Mouse (Mus musculus): ENCODE measurements around the gene Rab3il1. TPM values are rescaled to one million over a fixed set of nuclear protein-coding genes. Genes with fewer than 3 reads are reported as not detected.
A peak's percentile ranks its signal among the peaks of the same experiment; 100 is the strongest.
"Not testable (repeated sequence)": the region's sequence is repeated elsewhere in the genome, so short reads cannot be mapped to it uniquely, and the experiment has no call there.

Gene Rab3il1
- total and polyA plus RNA-seq, 3 experiments, result 1.0 to 1.4 TPM; not detected in 1

GRCm38 (mm10) chr19:9968081-9968787, 33.2 kb upstream of the Rab3il1 start (continued):
- no peak for TF ChIP-seq MXI1 (IDR thresholded peaks at IDR 0.05; ENCODE audit: low read depth, low read length)
- TF ChIP-seq MYB (IDR thresholded peaks at IDR 0.05; ENCODE audit: low read depth, low read length), result no peak
- TF ChIP-seq E2F4 (IDR thresholded peaks at IDR 0.05; ENCODE audit: borderline replicate concordance, low read depth, low read length), result no peak
- TF ChIP-seq MAZ (IDR thresholded peaks at IDR 0.05; ENCODE audit: low read depth, low read length), result no peak
- peak; percentile 82; the same call in 1 of the 2 replicates for TF ChIP-seq MAFK (IDR thresholded peaks at IDR 0.05; ENCODE audit: borderline replicate concordance, low read depth, low read length)
- TF ChIP-seq MAX (IDR thresholded peaks at IDR 0.05; ENCODE audit: low read length), result no peak
- TF ChIP-seq GATA1 (IDR thresholded peaks at IDR 0.05; ENCODE audit: low read depth, low read length), result no peak
- no peak for TF ChIP-seq CHD1 (IDR thresholded peaks at IDR 0.05; ENCODE audit: low read depth, low read length)
- TF ChIP-seq TBP (IDR thresholded peaks at IDR 0.05; ENCODE audit: low read depth, low read length), result peak; percentile 57; the same call in 1 of the 2 replicates
- TF ChIP-seq ZKSCAN1 (IDR thresholded peaks at IDR 0.05; ENCODE audit: low read depth, low read length), result no peak
- TF ChIP-seq BHLHE40 (IDR thresholded peaks at IDR 0.05; ENCODE audit: borderline replicate concordance, low read depth, low read length), result no peak

DNA sequence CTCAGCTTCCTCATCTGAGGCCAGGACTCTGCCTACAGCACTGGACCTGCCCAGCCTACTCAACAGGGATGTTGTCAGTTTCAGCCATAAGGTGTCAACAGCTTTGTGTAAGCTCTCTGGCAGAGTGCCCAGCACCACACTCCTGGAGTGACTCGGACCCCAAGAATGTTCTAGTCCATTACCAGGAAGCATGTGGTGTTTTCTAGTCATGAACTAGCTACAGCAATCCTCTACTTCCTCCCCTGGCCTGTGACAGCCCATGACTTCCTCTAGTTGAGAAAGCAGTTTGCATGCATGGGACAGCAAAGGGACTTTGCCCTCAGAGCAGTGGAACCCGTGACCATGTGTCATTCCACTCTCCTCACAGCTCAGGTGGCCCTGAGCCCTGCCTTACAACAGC, 26.6 kb upstream of the Rab3il1 start:
- H3K4me3 ChIP-seq (ENCODE audit: control insufficient read depth in 1 of 2, insufficient read depth in 1 of 2, low read depth in 2 of 2, low read length in 2 of 2); H3K9me3 ChIP-seq (replicated peaks; ENCODE audit: insufficient read depth, low read length); H3K9ac ChIP-seq (ENCODE audit: control insufficient read depth, low read depth, low read length, poor library complexity, severe bottlenecking); H3K79me2 ChIP-seq (ENCODE audit: control insufficient read depth, insufficient read depth, low read length, poor library complexity); DNase-seq (ENCODE audit: low read depth, low spot score); H3K27me3 ChIP-seq (ENCODE audit: control insufficient read depth in 1 of 2, insufficient read depth in 2 of 2, low read length in 2 of 2): not testable (repeated sequence)
- H3K4me1 ChIP-seq (ENCODE audit: control insufficient read depth in 1 of 2, insufficient read depth in 2 of 2, low read length in 2 of 2), result peaks cover 26 to 28% of the 10 kb centered on the region in 2 experiments
- TF ChIP-seq EP300 (IDR thresholded peaks at IDR 0.05; ENCODE audit: low read depth in 1 of 2, low read length in 2 of 2), result 0 out of 4 replicates have a peak, but pooled peaks of 1 of the 2 experiments have one; percentile 7
- peak; percentile 42; the same call in 1 of the 2 replicates for TF ChIP-seq MAX (IDR thresholded peaks at IDR 0.05; ENCODE audit: low read length)
- peaks cover 0 to 28% of the 10 kb centered on the region in 2 experiments; a peak in 2 of 4 replicates for H3K36me3 ChIP-seq (ENCODE audit: control insufficient read depth in 1 of 2, insufficient read depth in 2 of 2, low read length in 2 of 2)
- H3K27ac ChIP-seq (ENCODE audit: control insufficient read depth, low read depth, low read length), result peak overlapping the region; percentile 17; the same call in 1 of the 2 replicates

- no peak for DNase-seq (ENCODE audit: low read depth, low spot score)
- TF ChIP-seq HCFC1 (IDR thresholded peaks at IDR 0.05; ENCODE audit: low read depth, low read length) (no peak), SMC3 (IDR thresholded peaks at IDR 0.05; ENCODE audit: low read depth, low read length) (no peak)
- H3K4me3 ChIP-seq (ENCODE audit: control insufficient read depth in 1 of 2, insufficient read depth in 1 of 2, low read depth in 2 of 2, low read length in 2 of 2), result no peak overlapping the region
- no peak overlapping the region for H3K27ac ChIP-seq (ENCODE audit: control insufficient read depth, low read depth, low read length)
- H3K36me3 ChIP-seq (ENCODE audit: control insufficient read depth in 1 of 2, insufficient read depth in 2 of 2, low read length in 2 of 2), result peaks cover 0 to 41% of the 10 kb centered on the region in 2 experiments; a peak in 2 of 4 replicates
- peaks cover 4% of the 10 kb centered on the region for H3K79me2 ChIP-seq (ENCODE audit: control insufficient read depth, insufficient read depth, low read length, poor library complexity)
- no peaks in the 10 kb centered on the region for H3K9me3 ChIP-seq (replicated peaks; ENCODE audit: insufficient read depth, low read length)
- H3K4me1 ChIP-seq (ENCODE audit: control insufficient read depth in 1 of 2, insufficient read depth in 2 of 2, low read length in 2 of 2), result peaks cover 41 to 43% of the 10 kb centered on the region in 2 experiments
- H3K27me3 ChIP-seq (ENCODE audit: control insufficient read depth in 1 of 2, insufficient read depth in 2 of 2, low read length in 2 of 2), result no peaks in the 10 kb centered on the region
- no peak overlapping the region for H3K9ac ChIP-seq (ENCODE audit: control insufficient read depth, low read depth, low read length, poor library complexity, severe bottlenecking)
Measured at GRCm38 (mm10) chr19:9977085-9977484, 24.4 kb upstream of the Rab3il1 start.

Measured in MEL (cell line).